Mouse (Mus musculus) liver, embryonic 14.5 days (tissue): ENCODE measurements at regions not wholly inside any gene's neighbourhood (a gene's known extent, or its start where the extent isn't known, plus 50 kb on each side); places are given as distances from the start of the nearest gene placed in this dataset.

Source experiments
- ATAC-seq: fragments of 200-750 bp; cut with Nextera tagmentation; 2 replicates; pipeline ENCODE4 v1.8.0; 2017; ENCODE audit warnings: moderate number of reproducible peaks, mild to moderate bottlenecking, moderate library complexity; ENCODE audit not compliant: insufficient read depth
- DNase-seq, 3 experiments: peaks; one replicate each; pipeline ENCODE4 v3.0.0-alpha.2; 2012 to 2013; ENCODE audit warnings: low read depth in 3 of 3, low spot score in 3 of 3
- H3K27ac ChIP-seq: fragments of 300-500 bp; sonication (generic); 2 replicates; pipeline ENCODE4 v1.5.1; 2014; ENCODE audit warnings: moderate library complexity, mild to moderate bottlenecking, control low read depth, inconsistent platforms
- H3K27me3 ChIP-seq: fragments of 300-500 bp; sonication (generic); 2 replicates; pipeline ENCODE4 v1.6.1; 2014; ENCODE audit warnings: mild to moderate bottlenecking, low read length, moderate library complexity; ENCODE audit not compliant: control insufficient read depth, insufficient read depth
- H3K36me3 ChIP-seq: fragments of 300-500 bp; sonication (generic); replicated peaks from 2 replicates; pipeline ENCODE4 v1.6.1; 2014; ENCODE audit warnings: low read depth; ENCODE audit not compliant: control insufficient read depth, insufficient read depth
- H3K4me1 ChIP-seq, 2 experiments: fragments of 200-500 bp in 1 of 2; fragments of 300-500 bp in 1 of 2; sonication (generic) in 1 of 2; replicated peaks; 2 replicates each; pipeline ENCODE4 v1.6.1; 2012 to 2014; ENCODE audit warnings: antibody characterized with exemption in 1 of 2, inconsistent platforms in 1 of 2, low read length in 1 of 2; ENCODE audit not compliant: control insufficient read depth in 2 of 2, insufficient read depth in 2 of 2
- H3K4me2 ChIP-seq: fragments of 300-500 bp; sonication (generic); 2 replicates; pipeline ENCODE4 v1.6.1; 2014; ENCODE audit warnings: low read depth, mild to moderate bottlenecking, control low read depth, moderate library complexity
- H3K4me3 ChIP-seq, 2 experiments: fragments of 200-500 bp in 1 of 2; fragments of 300-500 bp in 1 of 2; sonication (generic) in 1 of 2; 2 replicates each; pipeline ENCODE4 v1.5.1; 2012 to 2014; ENCODE audit warnings: low read depth in 2 of 2, low read length in 2 of 2, mild to moderate bottlenecking in 2 of 2, control low read depth in 1 of 2, inconsistent platforms in 1 of 2, moderate library complexity in 1 of 2; ENCODE audit not compliant: insufficient read depth in 1 of 2
- H3K9ac ChIP-seq: fragments of 300-500 bp; sonication (generic); replicated peaks from 2 replicates; pipeline ENCODE4 v1.6.1; 2014; ENCODE audit warnings: mild to moderate bottlenecking, control low read depth, moderate library complexity
- H3K9me3 ChIP-seq: fragments of 300-500 bp; sonication (generic); 2 replicates; pipeline ENCODE4 v1.6.1; 2016; ENCODE audit warnings: low read length, mixed read lengths; ENCODE audit not compliant: control insufficient read depth
- CTCF ChIP-seq: IDR thresholded peaks from 2 replicates; pipeline ENCODE4 v1.5.1; 2016; ENCODE audit warnings: antibody characterized with exemption, low read depth, control low read depth
- EP300 ChIP-seq: IDR thresholded peaks from 2 replicates; pipeline ENCODE4 v1.6.1; 2016; ENCODE audit warnings: antibody characterized with exemption, low read depth
- WGBS: fragments of 180-500 bp; shearing (Covaris S2); extraction: QIAGEN DNeasy Blood & Tissue Kit; methylation state at CpG from one replicate; pipeline ENCODE4 v1.1.7; 2014; ENCODE audit not compliant: insufficient replicate concordance; 5-methylcytosine and 5-hydroxymethylcytosine counted together

DNA sequence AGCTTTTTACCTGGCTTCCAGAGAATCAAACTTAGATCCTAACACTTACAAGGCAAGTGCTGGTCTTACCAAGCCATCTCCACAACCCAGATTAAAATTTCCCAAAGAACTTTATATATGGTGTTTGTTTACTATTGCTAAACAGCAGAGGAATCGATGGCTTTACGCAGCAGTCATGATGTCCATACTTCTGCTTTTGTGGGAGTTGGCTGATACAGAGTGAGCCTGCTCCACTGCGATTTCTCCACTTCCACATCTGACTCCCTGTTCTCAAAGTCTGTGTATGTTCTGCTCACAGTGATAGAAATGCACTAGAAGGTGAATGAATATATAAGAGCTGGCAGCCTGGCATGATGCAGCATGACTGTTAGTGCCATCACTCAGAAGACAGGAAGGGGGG is 231.1 kb downstream of the Nr2f2 start:
- ATAC-seq, result no peak
- Histone ChIP-seq H3K4me1 (no peaks in the 10 kb centered on the region), H3K27ac (no peak overlapping the region), H3K27me3 (no peaks in the 10 kb centered on the region), H3K36me3 (no peaks in the 10 kb centered on the region), H3K4me2 (no peak overlapping the region), H3K4me3 (no peak overlapping the region), H3K9ac (no peak overlapping the region), H3K9me3 (no peaks in the 10 kb centered on the region)
- DNase-seq, result no peak
- TF ChIP-seq CTCF (no peak), EP300 (no peak)
- WGBS, result 59% methylated on average over 3 of the region's 3 CpGs

DNA sequence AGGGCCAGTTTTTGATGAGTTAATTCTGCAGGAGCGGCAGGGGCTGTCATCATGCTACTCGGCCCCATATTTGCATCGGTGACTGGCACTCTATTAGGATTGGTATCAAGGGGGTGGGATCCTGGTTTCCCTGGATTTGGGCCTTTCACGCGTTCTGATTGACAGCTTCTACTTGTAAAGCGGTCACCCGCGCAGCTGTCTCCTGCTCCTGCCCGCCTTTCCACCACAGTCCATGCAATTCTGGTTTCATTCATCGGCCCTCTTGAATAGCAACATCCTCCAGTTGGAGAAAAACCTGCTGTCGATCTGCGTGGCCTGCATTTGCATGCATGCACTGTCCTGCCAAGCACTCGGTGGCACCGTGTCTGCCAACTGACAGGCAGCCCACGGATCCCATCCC is 236.6 kb downstream of the Nr2f2 start:
- TF ChIP-seq EP300 (no peak), CTCF (no peak)
- no peak overlapping the region for H3K4me2 ChIP-seq
- H3K4me3 ChIP-seq, result no peak overlapping the region
- no peak for DNase-seq
- no peaks in the 10 kb centered on the region for H3K9me3 ChIP-seq
- H3K4me1 ChIP-seq, result no peaks in the 10 kb centered on the region
- no peak for ATAC-seq
- H3K36me3 ChIP-seq, result no peaks in the 10 kb centered on the region
- no peaks in the 10 kb centered on the region for H3K27me3 ChIP-seq
- H3K27ac ChIP-seq, result no peak overlapping the region
- H3K9ac ChIP-seq, result no peak overlapping the region
- WGBS, result 65% methylated on average over 15 of the region's 15 CpGs

DNA sequence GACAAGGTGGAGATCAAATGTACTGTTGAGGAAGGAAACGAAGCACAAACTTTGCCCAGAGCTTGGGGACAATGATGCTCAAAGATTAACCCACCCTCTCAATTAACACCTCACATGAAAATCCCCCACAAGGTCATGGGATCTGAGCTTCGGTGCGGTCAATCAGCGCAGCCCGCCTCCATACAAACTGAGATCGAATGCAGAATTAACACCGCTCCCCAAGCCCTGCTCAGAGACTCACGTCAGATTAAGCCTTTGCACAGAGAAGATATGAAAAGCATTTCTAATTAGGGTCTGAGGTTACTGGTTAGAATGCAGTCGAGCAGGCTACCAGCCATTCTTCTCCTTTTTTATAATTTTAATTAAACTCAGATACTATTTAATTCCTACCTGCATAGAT is 243.7 kb downstream of the Nr2f2 start:
- Histone ChIP-seq H3K36me3 (no peaks in the 10 kb centered on the region), H3K4me1 (0 out of 4 replicates have a peak, but pooled peaks cover 0 to 1% of the 10 kb centered on the region in 2 experiments), H3K27ac (no peak overlapping the region), H3K4me3 (no peak overlapping the region), H3K9me3 (no peaks in the 10 kb centered on the region), H3K4me2 (no peak overlapping the region), H3K27me3 (no peaks in the 10 kb centered on the region), H3K9ac (no peak overlapping the region)
- 67% methylated on average over 9 of the region's 9 CpGs for WGBS
- ATAC-seq (no peak), DNase-seq (no peak)
- no peak for TF ChIP-seq CTCF
- no peak for TF ChIP-seq EP300

DNA sequence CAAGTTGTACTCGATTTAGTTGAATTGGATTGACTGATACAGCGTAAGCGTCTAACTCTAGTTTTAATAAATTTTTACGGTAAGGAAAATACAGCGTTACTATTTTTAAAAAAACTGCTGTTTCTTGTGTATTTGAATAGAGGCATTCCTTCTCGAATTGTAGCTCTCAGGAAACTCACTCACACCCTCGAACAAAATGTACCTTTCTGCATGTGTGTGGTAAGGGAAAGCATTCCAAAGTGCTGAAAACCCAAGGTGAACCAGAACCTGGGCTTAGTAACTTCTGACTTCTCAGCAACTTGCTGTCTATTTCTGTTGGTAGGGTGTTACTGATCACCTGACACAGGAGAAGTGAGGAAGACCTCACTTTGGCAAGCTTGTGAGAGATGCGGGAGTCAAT is 247.0 kb downstream of the Nr2f2 start:
- TF ChIP-seq CTCF (no peak), EP300 (no peak)
- no peak overlapping the region for H3K4me3 ChIP-seq
- ATAC-seq, result no peak
- 64% methylated on average over 8 of the region's 8 CpGs for WGBS
- no peak overlapping the region for H3K27ac ChIP-seq
- H3K9me3 ChIP-seq, result no peaks in the 10 kb centered on the region
- H3K4me2 ChIP-seq, result no peak overlapping the region
- H3K9ac ChIP-seq, result no peak overlapping the region
- no peak for DNase-seq
- no peaks in the 10 kb centered on the region for H3K36me3 ChIP-seq
- H3K4me1 ChIP-seq, result 0 out of 4 replicates have a peak, but pooled peaks cover 0 to 1% of the 10 kb centered on the region in 2 experiments
- no peaks in the 10 kb centered on the region for H3K27me3 ChIP-seq

GRCm38 (mm10) chr7:70118971-70119370 is 247.6 kb downstream of the Nr2f2 start:
- H3K4me1 ChIP-seq, result 0 out of 4 replicates have a peak, but pooled peaks cover 0 to 1% of the 10 kb centered on the region in 2 experiments
- ATAC-seq, result no peak
- no peaks in the 10 kb centered on the region for H3K27me3 ChIP-seq
- no peak overlapping the region for H3K27ac ChIP-seq
- no peak for DNase-seq
- H3K4me3 ChIP-seq, result no peak overlapping the region
- no peak overlapping the region for H3K9ac ChIP-seq
- H3K4me2 ChIP-seq, result no peak overlapping the region; the same call in 1 of the 2 replicates
- no peaks in the 10 kb centered on the region for H3K9me3 ChIP-seq
- WGBS, result 46% methylated on average over 7 of the region's 7 CpGs
- no peak for TF ChIP-seq CTCF
- TF ChIP-seq EP300, result no peak
- H3K36me3 ChIP-seq, result no peaks in the 10 kb centered on the region
